Mouse (Mus musculus) retina, embryonic 14.5 days (tissue): ENCODE data around the gene Rufy4.

Experiments
- DNase-seq: peaks from one replicate; pipeline ENCODE4 v3.0.0-alpha.2; 2015; ENCODE audit warnings: low spot score

The Rufy4 gene

DNA sequence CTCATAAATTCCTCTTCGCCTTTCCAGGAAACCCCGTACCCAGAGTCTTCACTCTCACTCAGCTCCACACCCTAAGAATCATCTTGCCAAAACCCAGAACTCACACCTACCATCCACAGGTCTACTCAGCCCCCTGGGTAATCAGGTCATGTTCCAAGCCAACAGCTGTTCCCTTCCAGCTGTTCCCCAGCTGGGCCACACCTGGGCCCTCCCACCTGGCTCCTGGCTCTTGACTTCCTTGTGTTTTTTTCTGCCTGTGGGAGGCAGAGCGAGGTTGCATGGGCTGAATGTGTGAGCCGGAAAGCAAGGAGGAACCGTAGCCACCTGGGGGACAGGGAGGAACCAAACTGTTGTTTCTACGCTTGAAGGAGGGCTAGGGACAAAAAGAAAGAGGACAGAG lies 19.1 kb upstream of the Rufy4 start:
- DNase-seq = no peak

DNA sequence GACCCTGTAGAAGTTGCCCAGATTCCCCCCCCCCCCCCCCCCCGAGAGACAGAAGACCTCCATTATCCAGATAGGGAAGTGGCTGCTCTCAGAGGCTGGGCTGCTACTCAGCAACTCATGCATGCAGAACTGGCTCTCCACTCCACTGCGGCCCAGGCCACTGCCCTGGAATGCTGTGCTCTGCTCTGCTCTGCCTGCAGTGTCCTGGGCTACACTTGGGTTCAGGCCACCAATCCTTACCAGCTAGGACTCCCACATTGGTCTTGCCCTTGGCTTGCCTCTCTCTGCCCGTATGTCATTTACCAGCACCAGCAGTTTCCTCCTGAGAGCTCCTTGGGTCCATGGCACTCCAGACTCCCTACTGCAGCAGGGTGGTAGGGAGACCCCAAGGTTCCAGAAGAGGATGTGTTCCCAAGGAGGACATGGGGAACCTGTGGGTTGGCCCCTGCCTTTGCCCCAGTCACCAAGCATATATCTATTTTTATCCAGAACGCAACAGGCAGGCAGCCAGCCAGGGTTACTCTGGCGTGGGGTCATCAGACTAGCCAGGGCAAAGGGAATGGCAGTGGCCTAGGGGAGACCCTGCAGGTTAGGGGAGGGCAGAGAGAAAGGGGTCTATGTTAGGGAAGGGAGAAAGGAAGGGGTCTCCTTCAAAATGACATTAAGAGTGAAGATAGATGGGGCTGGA lies 17.3 kb upstream of the Rufy4 start:
- no peak for DNase-seq

DNA sequence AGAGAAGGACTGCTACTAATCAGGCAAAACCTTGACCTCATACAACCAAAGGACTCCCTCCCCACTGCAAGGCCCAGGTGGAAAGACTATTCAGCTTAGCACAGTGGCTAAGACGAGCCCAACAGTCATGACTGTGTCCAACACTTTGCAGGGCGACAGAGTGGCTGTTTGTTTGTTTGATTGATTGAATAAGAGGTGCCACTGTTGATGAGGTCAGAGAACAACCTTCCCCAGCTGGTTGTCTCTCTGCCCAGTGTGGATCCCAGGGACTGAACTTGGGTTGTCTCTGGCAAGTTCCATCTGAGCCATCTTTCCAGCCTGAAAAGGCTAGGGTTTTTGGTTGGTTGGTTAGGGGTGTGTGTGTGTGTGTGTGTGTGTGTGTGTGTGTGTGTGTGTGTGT lies 15.7 kb upstream of the Rufy4 start:
- no peak for DNase-seq

DNA sequence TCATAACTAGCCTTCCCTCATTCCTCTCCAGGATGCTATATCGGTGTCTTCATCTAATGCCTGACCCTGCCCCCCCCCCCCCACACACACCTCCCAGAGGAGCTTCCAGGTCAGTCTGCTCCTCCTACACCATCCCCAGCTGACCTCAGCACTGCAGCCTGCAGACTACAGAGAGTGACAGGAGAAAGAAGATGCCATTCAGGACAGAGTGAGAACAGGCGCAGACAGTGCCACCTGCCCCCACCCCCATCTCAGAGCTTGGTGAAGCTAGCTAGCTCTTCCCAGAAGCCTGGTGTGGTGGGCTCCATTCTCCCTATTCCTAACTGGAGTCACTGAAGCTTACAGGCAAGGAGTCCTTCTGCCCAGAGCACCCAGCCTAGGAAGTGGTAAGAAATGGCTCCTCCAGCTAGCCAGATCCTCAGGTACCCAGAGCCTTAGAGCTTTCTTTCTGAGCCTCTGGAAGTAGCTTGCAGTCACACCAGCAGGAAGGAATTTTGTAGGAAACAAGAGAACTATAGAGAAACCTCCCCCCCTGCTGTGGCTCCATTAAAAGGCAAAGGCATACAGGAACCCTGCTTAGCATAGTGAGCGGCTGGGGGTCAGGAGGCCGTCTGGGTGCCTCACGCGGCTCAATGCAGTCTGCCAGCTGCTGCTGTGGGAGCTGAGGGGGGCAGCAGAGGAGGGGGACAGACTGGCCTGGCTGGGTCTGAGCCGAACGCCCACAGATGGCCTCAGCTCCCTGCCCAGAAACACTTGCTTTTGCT lies 14.2 kb upstream of the Rufy4 start:
- peak; percentile 73 for DNase-seq

DNA sequence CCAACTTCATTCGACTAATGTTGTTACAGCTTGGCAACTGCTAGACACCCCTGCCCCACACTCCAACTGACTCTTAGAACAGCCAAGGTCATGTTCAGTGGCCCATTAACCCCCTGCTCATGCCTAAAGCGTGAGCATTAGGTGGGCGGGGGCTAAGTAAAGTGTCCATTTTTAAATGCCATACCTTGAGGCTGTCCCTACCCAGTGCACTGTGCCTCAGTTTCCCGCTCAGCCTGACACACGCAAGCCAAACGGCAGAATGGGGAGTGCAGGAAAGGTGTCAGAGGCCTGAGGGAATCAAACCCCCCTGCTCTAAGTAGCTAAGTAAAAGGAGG lies 13.7 kb upstream of the Rufy4 start:
- DNase-seq = no peak

DNA sequence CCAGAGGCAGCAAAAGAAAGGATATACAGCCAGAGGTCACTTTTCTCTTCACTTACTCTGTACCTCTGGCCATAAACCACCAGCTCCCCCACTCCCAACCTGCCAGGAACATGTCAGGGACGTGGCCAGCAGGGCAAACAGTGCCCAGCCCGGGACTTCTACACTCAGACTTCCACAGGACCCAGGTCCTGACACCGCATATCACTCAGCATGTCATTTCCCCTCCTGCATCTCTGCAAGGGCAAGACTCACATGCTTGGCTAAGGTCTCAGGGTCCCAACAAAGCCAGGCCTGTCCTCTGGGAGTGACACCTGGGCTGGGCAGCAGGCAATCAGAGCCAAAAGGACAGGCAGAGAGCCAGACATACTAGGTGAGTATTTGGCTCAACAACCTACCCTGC lies 12.3 kb upstream of the Rufy4 start:
- DNase-seq = no peak

DNA sequence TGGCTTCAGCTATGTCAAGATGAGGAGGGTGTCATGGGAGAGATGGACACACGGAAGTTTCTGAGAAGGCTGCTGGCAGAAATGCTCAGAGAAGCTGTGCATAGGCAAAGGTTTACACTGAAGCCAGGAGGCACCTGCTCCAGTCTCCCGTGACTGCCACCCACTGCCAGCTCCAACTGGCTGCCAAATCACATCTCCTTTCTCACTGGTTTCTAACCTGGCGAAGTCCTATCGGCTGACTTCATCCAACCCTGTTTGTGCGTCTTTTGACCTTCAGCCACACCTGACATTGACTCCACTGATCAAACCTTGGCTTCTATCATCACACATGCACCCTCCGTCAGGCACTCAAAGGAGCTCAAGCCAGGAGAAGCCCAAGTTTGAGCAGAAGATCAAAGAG lies 7.5 kb upstream of the Rufy4 start:
- no peak for DNase-seq

DNA sequence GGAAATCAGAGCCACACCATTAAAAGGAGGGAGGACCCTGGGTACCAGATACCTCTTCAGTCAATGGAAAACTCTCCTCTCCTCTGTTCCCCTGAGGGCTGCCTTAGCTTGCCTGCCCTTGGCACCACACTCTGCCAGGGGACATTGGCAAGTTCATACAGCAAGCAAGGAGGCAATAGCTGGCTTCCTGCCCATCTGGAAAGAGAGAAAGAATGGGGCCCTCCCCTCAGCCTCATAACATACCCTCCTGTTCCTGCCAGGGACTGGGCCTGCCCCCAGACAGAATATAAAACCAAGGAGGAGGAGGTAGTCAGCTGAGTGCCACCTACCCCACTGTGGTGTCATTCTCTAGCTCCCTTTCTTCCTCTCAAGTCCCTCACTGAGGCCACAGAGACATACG lies 6.2 kb upstream of the Rufy4 start:
- no peak for DNase-seq

DNA sequence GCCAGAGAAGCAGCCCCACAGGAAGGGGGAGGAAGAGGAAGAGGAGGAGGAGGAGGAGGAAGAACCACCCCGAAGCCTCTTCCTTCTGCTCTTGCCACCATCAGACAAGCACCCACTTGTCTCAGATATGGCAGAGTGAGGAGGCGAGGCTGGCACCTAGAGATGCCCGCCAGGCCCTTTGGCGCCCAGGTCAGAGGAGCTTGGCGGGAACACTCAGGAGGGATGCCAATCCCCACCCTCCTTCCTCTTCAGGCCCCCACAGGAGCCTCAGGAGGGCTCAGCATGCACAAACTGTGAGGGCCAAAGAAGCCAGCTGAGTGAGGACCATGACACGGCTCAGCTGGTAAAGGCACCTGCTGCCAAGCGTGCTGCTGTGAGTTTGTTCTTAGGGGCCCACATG lies 4.2 kb upstream of the Rufy4 start:
- no peak for DNase-seq

DNA sequence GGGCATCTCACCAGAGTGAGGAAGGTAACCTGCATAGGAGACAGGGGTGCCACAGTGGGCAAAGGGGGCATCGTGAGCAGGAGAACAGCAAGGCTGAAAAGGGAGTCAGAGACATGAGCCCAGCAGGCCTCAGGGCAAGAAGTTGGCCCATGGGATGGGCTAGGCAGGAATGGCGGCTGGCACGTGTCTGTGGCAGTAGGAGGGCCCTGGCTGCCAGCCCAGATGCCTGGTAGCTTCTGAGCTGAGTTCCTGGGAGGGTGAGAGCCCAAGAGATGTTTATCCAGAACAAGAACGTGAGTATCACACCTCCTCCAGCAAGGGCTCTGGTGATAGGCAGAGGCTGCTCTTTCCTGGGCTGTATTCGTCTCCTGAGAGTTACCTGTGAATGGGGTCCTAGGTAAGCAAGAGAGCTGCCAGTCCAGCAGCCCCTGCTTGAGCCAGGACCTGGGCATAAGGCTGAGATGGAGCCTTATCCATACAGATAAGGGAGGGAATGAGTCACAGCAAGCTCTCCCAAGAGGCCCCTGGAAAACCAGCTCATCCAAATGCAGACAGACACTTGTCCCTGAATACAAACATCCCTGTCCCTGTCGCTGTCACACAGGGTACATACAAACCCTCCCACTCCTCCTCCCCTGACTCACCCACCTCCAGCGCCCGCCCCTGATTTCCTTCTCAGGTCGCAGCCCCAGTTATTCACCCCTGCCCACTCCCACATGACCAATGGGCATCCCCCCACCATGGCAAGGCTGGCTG lies 3.3 kb upstream of the Rufy4 start:
- DNase-seq = no peak

DNA sequence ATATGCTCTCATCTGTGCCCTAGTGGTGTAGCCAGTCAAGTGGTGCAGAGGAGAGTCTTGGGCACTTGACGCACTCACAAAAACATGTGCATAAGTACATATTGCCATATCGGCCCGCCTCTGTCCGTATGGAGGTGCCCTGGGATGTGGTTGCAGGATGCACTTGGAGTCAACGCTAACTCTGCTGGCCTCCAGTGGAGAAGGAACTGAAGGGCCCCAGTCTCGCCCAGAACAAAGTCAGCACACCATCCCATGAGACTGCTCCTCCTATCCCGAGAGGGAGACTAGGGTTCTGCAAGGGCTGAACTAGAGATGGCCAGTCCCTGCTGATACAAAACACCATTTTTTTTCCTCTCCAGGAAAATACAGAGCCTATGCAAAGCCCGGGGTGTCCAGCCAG lies 2.1 kb upstream of the Rufy4 start:
- DNase-seq = no peak

DNA sequence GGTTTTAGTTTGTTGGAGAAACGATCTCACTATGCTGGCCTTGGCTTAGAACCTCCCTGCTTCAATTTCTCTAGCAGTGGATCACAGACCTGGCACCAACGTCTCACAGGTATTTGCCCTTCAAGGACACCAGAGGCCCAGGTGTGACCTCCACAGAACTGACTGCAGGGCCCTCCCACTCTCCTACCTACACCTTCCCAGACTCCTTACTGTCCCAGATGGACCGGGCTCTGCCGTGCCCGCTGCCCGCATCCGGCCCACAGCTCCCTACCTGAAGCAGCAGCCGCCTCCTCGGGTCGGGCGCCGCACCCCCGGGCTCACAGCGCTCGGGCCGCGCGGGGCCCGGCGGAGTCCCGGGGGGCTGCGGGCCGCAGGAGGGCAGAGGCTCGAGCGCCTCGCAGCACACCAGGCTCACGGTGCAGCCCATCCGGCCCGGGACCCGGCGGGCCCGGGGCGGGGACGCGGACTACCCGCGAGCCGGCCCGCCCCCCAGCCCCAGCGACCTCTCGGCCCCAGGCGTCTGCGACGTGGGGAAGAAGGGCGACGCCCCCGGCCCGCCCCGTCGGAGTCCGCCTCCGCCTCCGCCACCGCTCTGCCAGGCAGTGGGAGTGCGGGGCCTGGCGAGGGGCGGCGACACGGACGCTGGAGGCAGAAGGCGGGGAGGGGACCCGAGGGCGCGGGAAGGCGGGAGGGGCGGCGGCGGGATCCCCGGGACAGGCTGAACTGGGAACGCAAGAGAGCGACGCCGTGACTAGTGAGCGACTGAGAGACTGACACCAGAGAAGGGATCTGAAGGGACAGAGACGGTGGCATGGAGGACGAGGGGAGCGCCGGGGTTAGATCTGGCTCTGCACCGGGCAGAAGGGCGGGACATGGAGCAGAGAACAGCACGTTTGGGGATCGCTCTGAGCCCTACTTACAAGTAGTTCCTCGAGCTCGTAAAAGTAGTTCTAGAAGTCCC lies 1.0 kb upstream of the Rufy4 start, which contains the start of gene Tns1:
TSS of gene Tns1 (minus strand) at position 429 of the 961 bp plus-strand sequence.
- peak; percentile 64 for DNase-seq

DNA sequence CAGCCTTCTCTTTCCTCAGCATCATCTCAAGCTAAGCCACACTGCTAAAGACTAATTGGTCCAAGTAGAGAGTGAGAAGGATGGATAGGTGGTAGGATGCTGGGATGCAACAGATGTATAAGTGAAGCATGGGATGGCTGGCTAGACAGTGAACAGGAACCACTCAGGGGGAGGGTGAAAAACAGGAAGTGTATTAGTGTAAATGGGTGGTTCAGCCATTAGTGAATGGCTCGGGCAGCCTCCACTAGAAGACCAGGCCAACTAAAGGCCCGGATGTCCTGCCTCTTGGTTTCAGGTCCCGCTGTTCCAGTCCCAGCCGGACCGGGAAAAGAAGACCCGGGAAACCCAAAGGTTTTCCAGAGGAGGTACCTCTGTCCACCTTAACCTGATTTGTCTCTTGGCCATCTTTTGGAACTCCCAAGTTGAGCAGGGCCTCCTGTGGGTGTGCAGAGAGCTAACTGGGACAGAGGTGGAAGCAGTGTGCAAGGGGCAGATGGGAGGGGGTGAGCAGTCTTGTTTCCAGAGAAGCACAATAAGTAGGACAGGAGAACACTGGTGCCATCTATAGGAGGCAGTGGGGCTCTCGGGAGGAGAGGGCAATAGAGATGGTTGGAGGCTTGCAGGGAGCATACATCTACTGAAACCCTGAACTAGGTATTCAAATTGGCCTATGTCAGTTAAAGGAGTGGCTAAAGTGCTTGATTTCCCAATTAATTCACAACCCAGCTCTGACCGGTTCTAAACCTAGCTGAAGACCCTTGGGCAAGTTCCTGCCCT lies 5.7 kb downstream of the Rufy4 start:
- no peak for DNase-seq

DNA sequence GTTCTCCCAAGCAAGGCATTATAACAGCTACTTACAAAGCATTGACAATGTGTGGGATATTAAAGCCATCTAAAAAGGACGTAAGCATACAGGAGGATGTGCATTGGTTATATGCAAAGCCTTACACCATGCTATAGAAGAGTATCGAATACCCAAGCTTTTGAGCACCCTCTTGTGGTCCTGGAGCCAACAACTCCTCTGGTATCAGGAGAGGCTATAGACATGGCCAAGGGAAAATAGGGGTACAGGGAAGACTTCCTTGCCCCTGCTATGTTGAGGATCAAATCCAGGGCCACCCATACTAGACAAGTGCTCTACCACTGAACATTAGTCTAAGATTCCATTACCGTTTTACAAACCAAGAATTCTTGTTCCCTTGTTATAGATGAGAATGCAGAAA lies 6.7 kb downstream of the Rufy4 start:
- DNase-seq = no peak

DNA sequence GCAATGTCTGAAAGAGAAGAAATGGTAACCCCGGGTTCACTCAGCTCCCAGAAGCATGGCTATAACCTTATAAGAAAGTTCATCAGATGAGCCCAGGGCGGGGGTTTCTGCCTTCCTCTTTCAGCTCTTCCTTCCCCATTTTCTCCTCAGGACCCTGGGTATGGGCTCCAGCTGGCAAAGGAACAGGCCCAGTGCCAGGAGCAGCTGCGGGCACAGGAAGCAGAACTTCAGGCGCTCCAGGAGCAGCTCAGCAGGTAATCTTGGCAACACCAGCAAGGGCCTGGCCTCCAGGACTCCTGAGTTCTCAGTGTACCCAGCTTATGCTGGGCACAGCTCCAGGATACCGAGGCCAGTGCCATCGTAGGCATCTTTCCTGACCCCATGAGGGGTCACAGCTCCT lies 8.6 kb downstream of the Rufy4 start:
- no peak for DNase-seq

DNA sequence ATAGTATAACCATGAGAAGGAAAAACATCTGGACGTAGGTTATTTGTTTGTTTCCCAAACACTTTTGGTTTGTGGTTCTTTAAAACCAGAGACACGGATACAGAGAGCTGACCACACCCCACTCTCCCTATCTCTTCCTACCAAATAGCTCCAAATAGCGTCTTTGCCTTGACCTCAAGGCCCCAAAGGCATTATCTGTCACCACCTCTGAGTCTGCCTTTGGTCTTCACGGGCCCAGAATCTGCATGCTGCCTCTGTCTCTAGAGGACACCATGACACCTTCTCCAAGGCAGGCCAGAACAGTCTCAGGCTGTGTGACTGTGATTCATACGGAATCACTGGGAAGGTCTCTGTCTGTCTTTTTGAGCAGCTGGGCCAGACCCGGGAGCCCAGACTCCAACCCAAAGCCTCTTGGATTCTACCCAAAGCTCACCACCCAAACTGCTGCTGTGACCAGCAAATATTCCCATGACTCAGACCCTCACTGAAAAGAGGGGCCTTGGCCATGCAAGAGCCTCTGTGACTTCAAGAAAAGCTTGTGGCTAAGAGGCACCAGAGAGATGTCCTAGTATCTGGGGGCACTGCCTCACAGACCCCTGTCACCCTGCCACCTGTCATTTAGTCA lies 10.1 kb downstream of the Rufy4 start:
- DNase-seq = no peak

DNA sequence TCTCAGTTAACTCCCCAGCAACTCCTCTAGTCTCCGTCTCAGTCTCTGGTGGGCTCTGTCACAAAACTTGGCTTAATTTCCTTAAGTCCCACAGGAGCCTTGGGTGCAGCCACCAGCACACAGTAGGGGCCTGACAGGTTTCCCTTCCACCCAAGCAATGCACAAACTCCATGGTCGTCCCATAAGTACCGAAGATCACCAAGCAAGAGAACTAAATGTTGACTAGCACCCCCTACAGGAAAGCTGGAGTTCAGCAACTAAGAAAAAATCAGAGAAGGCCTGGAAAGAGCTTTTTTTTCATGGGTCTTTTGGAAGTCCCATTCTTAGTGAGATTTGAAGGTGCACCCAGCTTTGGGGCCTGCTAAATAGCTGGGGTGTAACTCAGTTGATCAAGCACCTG lies 14.1 kb downstream of the Rufy4 start:
- DNase-seq = peak; percentile 33

DNA sequence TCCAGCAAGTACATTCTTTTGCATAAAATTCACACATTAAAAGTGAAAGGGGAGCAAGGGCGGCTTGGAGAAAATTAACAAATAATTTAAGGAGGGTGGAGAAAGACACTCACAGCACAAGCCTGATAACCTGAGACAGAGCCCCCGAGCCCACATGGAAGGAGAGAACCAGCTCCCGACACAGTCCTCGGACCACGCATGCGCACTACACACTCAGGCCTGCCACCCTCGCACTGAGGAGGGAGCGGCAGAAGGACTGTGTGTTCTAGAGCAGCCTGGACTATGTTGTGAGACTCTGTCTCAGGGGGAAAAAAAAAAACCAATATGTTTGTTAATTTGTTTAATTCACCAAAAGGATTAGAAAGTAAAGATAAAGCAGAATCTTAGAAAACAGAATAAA lies 16.4 kb downstream of the Rufy4 start:
- DNase-seq = no peak

DNA sequence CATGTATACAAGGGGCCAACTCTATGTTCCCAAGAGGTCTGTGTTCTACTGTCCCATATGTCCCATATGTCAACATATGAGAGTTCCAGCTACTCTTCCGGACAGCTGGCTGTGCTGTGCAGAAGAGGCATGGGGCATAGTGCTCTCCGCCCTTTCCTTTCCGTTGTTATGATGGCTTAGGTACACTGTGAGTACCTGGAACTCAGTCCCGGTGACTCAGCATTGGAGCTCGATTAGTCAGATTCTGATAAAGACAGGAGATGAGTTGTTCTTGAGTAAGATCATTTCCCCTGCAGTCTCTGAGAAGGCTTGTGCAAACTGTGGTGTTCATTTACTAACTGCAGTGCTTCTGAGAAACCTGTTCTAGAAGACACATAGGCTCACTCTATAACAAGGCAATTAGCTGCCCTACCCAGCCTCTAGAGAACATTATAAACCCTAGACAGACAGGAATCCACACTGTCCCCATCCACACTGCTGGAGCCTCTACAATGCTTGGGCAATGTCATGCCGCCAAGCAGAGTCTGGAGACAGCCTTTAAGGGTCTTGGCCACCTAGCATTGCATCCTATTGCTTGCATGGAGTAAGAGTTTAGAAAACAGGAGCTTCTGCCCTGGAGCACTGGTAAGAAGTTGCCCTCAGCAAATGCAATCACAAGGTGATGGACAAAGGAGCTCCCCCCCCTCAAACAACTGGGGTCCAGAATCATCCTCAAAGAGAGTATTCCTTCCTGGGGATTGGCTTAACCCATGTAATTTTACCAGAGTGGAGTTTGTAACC lies 24.0 kb downstream of the Rufy4 start:
- no peak for DNase-seq

DNA sequence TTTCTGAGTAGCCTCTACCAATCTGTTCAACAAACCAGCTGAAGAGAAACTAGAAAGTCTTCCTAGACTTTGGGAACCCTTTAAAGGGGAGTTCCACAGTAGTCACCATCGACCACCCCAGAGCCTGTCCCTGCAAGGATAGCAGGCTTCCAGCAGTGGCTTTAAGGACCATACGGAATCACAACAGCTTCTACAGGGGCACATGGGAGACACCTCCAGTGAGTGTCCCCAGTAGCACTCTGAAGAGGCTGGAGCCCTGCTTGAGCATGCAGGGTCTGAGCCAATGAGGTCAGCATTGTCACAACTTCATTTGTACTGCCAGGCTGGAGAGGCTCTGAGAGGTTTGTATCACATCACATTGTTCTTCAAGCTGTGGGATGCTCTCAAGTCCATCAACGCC lies 24.8 kb downstream of the Rufy4 start:
- DNase-seq = no peak
